Mouse (Mus musculus): ENCODE data around the gene March6. TPM values are rescaled to one million over a fixed set of nuclear protein-coding genes. Genes with fewer than 3 reads are reported as not detected.

The March6 gene
- polyA plus RNA-seq, 1 experiment from 2014 or later = 22.0 TPM

DNA sequence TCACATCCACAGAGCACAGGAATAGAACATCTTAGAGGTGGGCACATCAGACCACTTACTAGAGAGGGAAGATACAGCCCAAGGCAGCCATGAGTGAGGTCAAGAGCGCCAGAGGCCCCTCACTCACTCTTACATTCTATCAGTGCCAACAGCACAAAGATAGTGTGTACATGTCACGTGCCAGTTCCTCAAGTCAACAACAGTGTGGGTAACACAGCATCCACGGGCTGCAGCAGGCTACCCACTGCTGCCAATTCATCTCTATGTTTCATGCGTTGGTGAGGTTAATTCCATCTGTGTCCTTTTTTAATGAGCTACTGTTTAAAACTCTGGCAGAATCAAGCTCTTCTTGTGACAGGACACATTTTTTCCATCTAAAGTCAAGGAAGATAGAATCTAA lies 88.2 kb downstream of the March6 start:
- no peak for ATAC-seq

DNA sequence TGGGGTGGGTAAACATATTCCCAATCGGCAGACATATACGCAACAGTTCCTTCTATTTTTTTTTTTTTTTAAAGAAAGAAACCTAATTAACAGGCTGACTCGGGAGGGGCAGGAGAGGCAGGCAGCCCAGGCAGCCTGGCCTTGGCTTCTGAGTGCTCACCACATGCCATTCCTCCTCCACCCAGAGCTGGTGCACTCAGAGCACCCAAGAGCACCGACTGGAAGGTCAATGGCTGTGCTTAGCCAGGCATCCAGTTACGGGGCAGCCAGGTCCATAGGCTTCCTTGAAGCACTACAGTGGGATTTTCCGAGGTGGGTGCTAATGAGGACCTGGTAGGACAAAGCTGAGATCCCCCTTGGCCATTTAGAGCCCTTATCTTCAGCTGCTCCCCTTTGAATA lies 88.9 kb downstream of the March6 start:
- Histone ChIP-seq H3K27ac (no peak overlapping the region), H3K4me2 (no peak overlapping the region), H3K27me3 (replicated peaks) (no peaks in the 10 kb centered on the region), H3K9me3 (replicated peaks) (no peaks in the 10 kb centered on the region), H3K9ac (no peak overlapping the region), H3K36me3 (no peaks in the 10 kb centered on the region), H3K4me3 (no peak overlapping the region), H3K4me1 (no peaks in the 10 kb centered on the region)
- no peak for ATAC-seq
- 65% methylated on average over 6 of the region's 6 CpGs for WGBS (ENCODE audit: insufficient replicate concordance)

More for the DNA sequence above, 88.2 kb downstream of the March6 start:
- no peak overlapping the region for H3K27ac ChIP-seq
- no peaks in the 10 kb centered on the region for H3K9me3 ChIP-seq (replicated peaks)
- H3K9ac ChIP-seq = no peak overlapping the region
- no peaks in the 10 kb centered on the region for H3K36me3 ChIP-seq
- 74% methylated on average over 4 of the region's 4 CpGs for WGBS (ENCODE audit: insufficient replicate concordance)
- H3K4me2 ChIP-seq = no peak overlapping the region
- H3K27me3 ChIP-seq (replicated peaks) = no peaks in the 10 kb centered on the region
- no peaks in the 10 kb centered on the region for H3K4me1 ChIP-seq
- no peak overlapping the region for H3K4me3 ChIP-seq

DNA sequence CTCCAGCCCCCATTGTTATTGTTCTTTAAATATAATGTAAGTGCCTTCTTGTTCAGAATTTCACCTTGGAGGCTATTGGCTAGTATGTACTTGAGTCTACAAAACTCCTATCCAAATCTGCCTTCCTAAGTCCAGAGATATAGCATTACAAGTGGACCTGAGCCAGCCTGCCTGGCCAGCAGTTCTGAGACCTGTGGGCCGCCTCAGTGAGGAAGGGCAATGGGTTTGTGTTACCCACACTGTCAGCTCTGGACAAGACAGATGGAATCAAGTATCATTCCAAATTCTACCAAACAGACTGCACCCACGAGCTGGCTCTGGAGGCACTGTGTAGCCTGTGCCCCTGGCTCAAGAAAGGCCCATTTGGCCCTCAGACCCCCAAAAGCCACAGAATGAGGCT lies 94.0 kb downstream of the March6 start:
- Histone ChIP-seq H3K4me3 (no peak overlapping the region), H3K4me1 (no peaks in the 10 kb centered on the region), H3K27me3 (replicated peaks) (peaks cover 12% of the 10 kb centered on the region; the same call in 1 of the 2 replicates), H3K36me3 (no peaks in the 10 kb centered on the region), H3K4me2 (no peak overlapping the region), H3K9ac (no peak overlapping the region), H3K9me3 (replicated peaks) (no peaks in the 10 kb centered on the region), H3K27ac (no peak overlapping the region)
- ATAC-seq = no peak
- WGBS (ENCODE audit: insufficient replicate concordance) = 57% methylated on average over 2 of the region's 2 CpGs

- no peak overlapping the region for H3K27ac ChIP-seq
- ATAC-seq = no peak
- H3K27me3 ChIP-seq (replicated peaks) = peaks cover 12% of the 10 kb centered on the region; the same call in 1 of the 2 replicates
- H3K36me3 ChIP-seq = no peaks in the 10 kb centered on the region
- no peak overlapping the region for H3K9ac ChIP-seq
- no peak overlapping the region for H3K4me3 ChIP-seq
- 32% methylated on average over 1 of the region's 1 CpGs for WGBS (ENCODE audit: insufficient replicate concordance)
- no peaks in the 10 kb centered on the region for H3K4me1 ChIP-seq
- H3K4me2 ChIP-seq = no peak overlapping the region
- no peaks in the 10 kb centered on the region for H3K9me3 ChIP-seq (replicated peaks)
Measured at GRCm38 (mm10) chr15:31436083-31436482, 94.8 kb downstream of the March6 start.

- Histone ChIP-seq H3K4me2 (no peak overlapping the region), H3K9ac (no peak overlapping the region), H3K4me3 (no peak overlapping the region), H3K4me1 (no peaks in the 10 kb centered on the region), H3K36me3 (no peaks in the 10 kb centered on the region), H3K27me3 (replicated peaks) (peaks cover 12% of the 10 kb centered on the region; the same call in 1 of the 2 replicates), H3K27ac (no peak overlapping the region), H3K9me3 (replicated peaks) (no peaks in the 10 kb centered on the region)
- ATAC-seq = no peak
- 55% methylated on average over 7 of the region's 7 CpGs for WGBS (ENCODE audit: insufficient replicate concordance)
Measured at GRCm38 (mm10) chr15:31433768-31434167, 97.1 kb downstream of the March6 start.

DNA sequence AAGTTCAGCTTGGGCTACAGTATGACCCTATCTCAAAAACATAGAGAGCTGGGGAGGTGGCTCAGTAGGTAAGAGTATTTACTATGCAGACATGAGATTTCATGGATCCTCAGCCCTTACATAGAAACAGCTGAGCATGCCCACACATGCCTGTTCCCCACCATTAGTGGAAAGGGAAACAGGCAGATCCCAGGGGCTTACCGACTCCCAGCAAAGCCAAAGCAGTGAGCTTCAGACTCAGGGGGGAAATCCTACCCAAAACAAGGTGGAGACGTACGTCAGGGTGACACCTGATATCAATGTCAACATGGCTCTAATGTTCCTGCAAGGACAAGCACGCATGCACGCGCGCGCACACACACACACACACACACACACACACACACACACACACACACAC lies 99.0 kb downstream of the March6 start:
- WGBS (ENCODE audit: insufficient replicate concordance) = 76% methylated on average over 8 of the region's 8 CpGs
- no peak for ATAC-seq
- H3K9ac ChIP-seq = no peak overlapping the region
- H3K9me3 ChIP-seq (replicated peaks) = no peaks in the 10 kb centered on the region
- no peak overlapping the region for H3K4me2 ChIP-seq
- H3K4me1 ChIP-seq = no peaks in the 10 kb centered on the region
- H3K27me3 ChIP-seq (replicated peaks) = peaks cover 12% of the 10 kb centered on the region; the same call in 1 of the 2 replicates
- no peak overlapping the region for H3K27ac ChIP-seq
- no peak overlapping the region for H3K4me3 ChIP-seq
- no peaks in the 10 kb centered on the region for H3K36me3 ChIP-seq

DNA sequence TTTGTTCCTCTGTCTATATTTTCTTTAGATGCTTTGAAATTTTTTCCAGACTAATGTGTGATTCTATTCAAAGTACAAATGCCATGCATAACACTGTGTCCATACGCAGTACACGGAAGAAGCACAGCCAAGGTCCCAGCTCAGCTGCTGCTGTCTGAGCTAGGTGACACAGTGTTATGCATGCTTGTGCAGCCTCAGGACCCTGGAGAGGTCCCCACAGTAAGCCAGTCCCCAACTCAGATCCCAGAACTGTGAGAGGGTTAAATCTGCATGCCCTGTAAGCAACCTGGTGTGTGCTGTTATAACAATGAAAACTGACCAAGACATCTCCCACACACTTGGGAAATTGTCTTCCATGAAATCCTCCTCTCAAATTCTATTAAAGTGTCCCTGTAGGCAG lies 100.8 kb downstream of the March6 start:
- no peak for ATAC-seq

GRCm38 (mm10) chr15:31429429-31429828 lies 101.4 kb downstream of the March6 start:
- no peak overlapping the region for H3K4me2 ChIP-seq
- H3K27ac ChIP-seq = no peak overlapping the region
- no peak overlapping the region for H3K9ac ChIP-seq
- no peaks in the 10 kb centered on the region for H3K9me3 ChIP-seq (replicated peaks)
- H3K36me3 ChIP-seq = no peaks in the 10 kb centered on the region
- H3K4me3 ChIP-seq = no peak overlapping the region
- 67% methylated on average over 7 of the region's 7 CpGs for WGBS (ENCODE audit: insufficient replicate concordance)
- H3K27me3 ChIP-seq (replicated peaks) = peaks cover 12% of the 10 kb centered on the region; the same call in 1 of the 2 replicates
- no peaks in the 10 kb centered on the region for H3K4me1 ChIP-seq
- no peak for ATAC-seq

More for the DNA sequence above, 100.8 kb downstream of the March6 start:
- Histone ChIP-seq H3K9me3 (replicated peaks) (no peaks in the 10 kb centered on the region), H3K4me3 (no peak overlapping the region), H3K4me1 (no peaks in the 10 kb centered on the region), H3K9ac (no peak overlapping the region), H3K36me3 (no peaks in the 10 kb centered on the region), H3K27ac (no peak overlapping the region), H3K4me2 (no peak overlapping the region), H3K27me3 (replicated peaks) (peaks cover 12% of the 10 kb centered on the region; the same call in 1 of the 2 replicates)
- 76% methylated on average over 2 of the region's 2 CpGs for WGBS (ENCODE audit: insufficient replicate concordance)

- Histone ChIP-seq H3K27me3 (replicated peaks) (peaks cover 4% of the 10 kb centered on the region; the same call in 1 of the 2 replicates), H3K4me2 (no peak overlapping the region), H3K9me3 (replicated peaks) (no peaks in the 10 kb centered on the region), H3K4me1 (no peaks in the 10 kb centered on the region), H3K4me3 (no peak overlapping the region), H3K27ac (no peak overlapping the region), H3K36me3 (no peaks in the 10 kb centered on the region), H3K9ac (no peak overlapping the region)
- WGBS (ENCODE audit: insufficient replicate concordance) = 65% methylated on average over 12 of the region's 12 CpGs
- ATAC-seq = no peak
Measured at GRCm38 (mm10) chr15:31428571-31428970, 102.3 kb downstream of the March6 start.

DNA sequence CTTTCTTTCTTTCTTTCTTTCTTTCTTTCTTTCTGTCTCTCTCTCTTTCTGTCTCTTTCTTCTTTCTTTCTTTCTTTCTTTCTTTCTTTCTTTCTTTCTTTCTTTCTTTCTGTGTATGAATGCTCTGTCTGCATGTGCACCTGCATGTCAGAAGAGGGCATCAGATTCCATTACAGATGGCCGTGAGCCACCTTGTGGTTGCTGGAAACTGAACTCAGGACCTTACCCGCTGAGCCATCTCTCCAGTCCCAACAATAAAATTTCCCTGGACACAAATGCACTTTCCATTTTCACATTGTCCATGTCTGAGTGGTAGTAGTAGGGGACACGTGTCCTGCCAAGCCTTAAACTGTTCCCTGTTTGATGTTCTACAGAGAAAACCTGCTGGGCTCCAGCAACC lies 103.5 kb downstream of the March6 start:
- H3K9me3 ChIP-seq (replicated peaks) = no peaks in the 10 kb centered on the region

DNA sequence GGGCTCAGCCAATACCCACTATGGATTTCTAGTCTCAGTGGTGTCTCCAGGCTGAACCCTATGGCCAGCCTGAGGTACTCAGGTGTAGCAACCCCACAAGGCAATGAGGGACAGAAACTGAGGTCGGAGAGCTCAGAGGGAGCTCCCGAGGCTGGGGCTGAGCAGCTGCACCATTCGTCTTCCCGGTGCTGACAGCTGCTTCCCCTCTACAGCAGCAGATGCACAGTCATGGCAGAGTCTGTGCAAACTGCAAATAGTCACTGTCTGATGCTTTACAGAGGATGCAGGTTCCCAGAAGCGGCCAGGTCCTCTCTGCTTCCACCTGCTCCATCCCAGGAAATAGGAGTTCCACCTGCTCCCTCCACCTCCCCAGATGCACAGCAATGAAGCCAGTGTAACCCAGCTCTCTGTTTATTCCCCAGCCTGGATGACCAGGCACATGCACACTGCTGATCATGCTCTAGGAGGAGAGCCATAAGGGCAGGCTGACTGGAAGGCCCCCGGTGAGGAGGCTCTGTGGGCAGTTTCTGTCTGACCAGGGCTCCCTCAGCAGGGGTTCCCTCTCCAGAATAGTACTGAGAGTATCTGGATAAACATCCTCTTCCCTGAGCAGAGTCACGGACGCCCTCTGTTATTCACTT lies 104.7 kb downstream of the March6 start:
- H3K4me3 ChIP-seq = no peak overlapping the region
- ATAC-seq = no peak
- WGBS (ENCODE audit: insufficient replicate concordance) = 32% methylated on average over 8 of the region's 8 CpGs
- H3K4me1 ChIP-seq = no peaks in the 10 kb centered on the region
- H3K9me3 ChIP-seq (replicated peaks) = no peaks in the 10 kb centered on the region
- H3K27me3 ChIP-seq (replicated peaks) = no peaks in the 10 kb centered on the region
- no peak overlapping the region for H3K27ac ChIP-seq
- H3K9ac ChIP-seq = no peak overlapping the region
- H3K36me3 ChIP-seq = no peaks in the 10 kb centered on the region
- no peak overlapping the region for H3K4me2 ChIP-seq

More for the DNA sequence above, 103.5 kb downstream of the March6 start:
- H3K4me2 ChIP-seq = no peak overlapping the region
- no peaks in the 10 kb centered on the region for H3K4me1 ChIP-seq
- 48% methylated on average over 3 of the region's 3 CpGs for WGBS (ENCODE audit: insufficient replicate concordance)
- H3K27ac ChIP-seq = no peak overlapping the region
- no peaks in the 10 kb centered on the region for H3K36me3 ChIP-seq
- H3K9ac ChIP-seq = no peak overlapping the region
- no peaks in the 10 kb centered on the region; the same call in 1 of the 2 replicates for H3K27me3 ChIP-seq (replicated peaks)
- no peak overlapping the region for H3K4me3 ChIP-seq
- ATAC-seq = no peak

DNA sequence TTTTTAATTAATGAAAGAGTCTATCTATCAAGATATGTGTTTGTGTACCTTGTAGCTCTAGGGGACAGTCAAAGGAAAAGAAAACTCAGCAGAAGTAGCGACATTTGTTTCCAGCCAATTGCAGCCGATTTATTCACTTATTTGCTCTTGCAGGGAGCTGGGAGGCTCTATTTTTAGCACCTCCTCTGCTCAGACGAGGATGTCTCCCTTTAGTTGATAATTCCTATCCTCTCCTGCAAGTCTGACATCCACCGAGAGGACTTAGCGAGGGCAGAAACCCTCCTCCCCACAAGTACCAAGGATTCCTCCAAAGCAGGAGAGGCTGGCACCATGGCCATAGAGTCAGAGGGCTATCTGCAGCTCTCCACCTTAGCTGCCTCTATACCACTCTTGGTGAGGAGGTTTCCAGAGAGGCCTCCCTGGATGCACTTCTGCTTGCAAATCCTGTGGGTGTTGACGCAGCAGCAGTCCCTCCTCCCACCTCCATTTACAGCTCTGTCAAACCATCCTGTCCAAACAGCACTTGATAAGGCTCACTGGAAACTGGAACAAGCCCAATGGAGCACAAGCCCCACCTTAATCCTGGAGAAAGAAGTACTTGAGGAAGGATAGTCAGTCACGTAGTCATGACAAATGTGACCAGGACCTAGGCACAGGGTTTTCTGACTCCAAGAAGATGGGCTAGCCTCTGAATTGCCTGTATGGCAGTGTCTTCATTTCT lies 108.0 kb downstream of the March6 start:
- H3K27me3 ChIP-seq (replicated peaks) = no peaks in the 10 kb centered on the region
- no peak overlapping the region for H3K27ac ChIP-seq
- H3K4me2 ChIP-seq = no peak overlapping the region
- no peaks in the 10 kb centered on the region for H3K36me3 ChIP-seq
- WGBS (ENCODE audit: insufficient replicate concordance) = 37% methylated on average over 7 of the region's 7 CpGs
- H3K4me3 ChIP-seq = no peak overlapping the region
- H3K9me3 ChIP-seq (replicated peaks) = no peaks in the 10 kb centered on the region
- peaks cover 11% of the 10 kb centered on the region for H3K4me1 ChIP-seq
- no peak for ATAC-seq
- no peak overlapping the region for H3K9ac ChIP-seq
